Mouse (Mus musculus) CH12.LX (cell line): ENCODE measurements at regions not wholly inside any gene's neighbourhood (a gene's known extent, or its start where the extent isn't known, plus 50 kb on each side); places are given as distances from the start of the nearest gene placed in this dataset.

Source experiments
- DNase-seq: peaks from one replicate; pipeline ENCODE4 v3.0.0-alpha.2; 2013; ENCODE audit errors: extremely low read depth
- H3K27ac ChIP-seq: 2 replicates; pipeline ENCODE4 v1.5.1; 2012; ENCODE audit warnings: low read depth, mild to moderate bottlenecking, control low read depth, moderate library complexity; ENCODE audit not compliant: insufficient read depth
- H3K27me3 ChIP-seq: replicated peaks from 2 replicates; pipeline ENCODE3; 2012; ENCODE audit warnings: inconsistent platforms
- H3K36me3 ChIP-seq, 2 experiments: replicated peaks in 1 of 2; 2 replicates each; pipeline versions ENCODE3 to v1.6.1; 2012; ENCODE audit warnings: inconsistent platforms in 1 of 2, low read length in 1 of 2, mild to moderate bottlenecking in 1 of 2, mixed read lengths in 1 of 2, moderate library complexity in 1 of 2; ENCODE audit not compliant: control insufficient read depth in 1 of 2, insufficient read depth in 1 of 2
- H3K4me1 ChIP-seq, 2 experiments: 2 replicates each; pipeline ENCODE4 v1.6.1; 2012; ENCODE audit warnings: inconsistent platforms in 1 of 2, moderate library complexity in 1 of 2; ENCODE audit not compliant: insufficient read depth in 2 of 2, control insufficient read depth in 1 of 2
- H3K4me2 ChIP-seq: 2 replicates; pipeline ENCODE4 v1.6.1; 2012; ENCODE audit warnings: low read depth, mild to moderate bottlenecking, control low read depth; ENCODE audit not compliant: poor library complexity, insufficient read depth, severe bottlenecking
- H3K4me3 ChIP-seq, 3 experiments: fragments of 150-350 bp in 1 of 3; sonication (generic) in 1 of 3; replicated peaks in 1 of 3; 2 replicates each; pipeline versions ENCODE3 to v1.5.1; 2011 to 2012; ENCODE audit warnings: low read depth in 2 of 3, low read length in 2 of 3, mild to moderate bottlenecking in 2 of 3, moderate library complexity in 2 of 3, control low read depth in 1 of 3, improper control_type of control experiment in 1 of 3, inconsistent platforms in 1 of 3, mixed read lengths in 1 of 3; ENCODE audit not compliant: poor library complexity in 1 of 3
- H3K79me2 ChIP-seq: replicated peaks from 2 replicates; pipeline ENCODE4 v1.6.1; 2012; ENCODE audit warnings: mild to moderate bottlenecking, moderate library complexity; ENCODE audit not compliant: control insufficient read depth, poor library complexity, insufficient read depth, severe bottlenecking; ENCODE audit errors: extremely low read depth
- H3K9ac ChIP-seq: 2 replicates; pipeline ENCODE4 v1.6.1; 2012; ENCODE audit warnings: low read depth, mild to moderate bottlenecking, control low read depth, moderate library complexity; ENCODE audit not compliant: insufficient read depth
- H3K9me3 ChIP-seq: replicated peaks from 2 replicates; pipeline ENCODE3; 2012; ENCODE audit warnings: low read length, inconsistent platforms, mixed read lengths
- BHLHE40 ChIP-seq: IDR thresholded peaks from 2 replicates; pipeline ENCODE4 v1.6.1; 2011; ENCODE audit warnings: mild to moderate bottlenecking, low read depth, low read length, improper control_type of control experiment
- CHD2 ChIP-seq: IDR thresholded peaks from 2 replicates; pipeline ENCODE4 v1.6.1; 2011; ENCODE audit warnings: low read length, improper control_type of control experiment
- EP300 ChIP-seq: IDR thresholded peaks from 2 replicates; pipeline ENCODE4 v1.6.1; 2011; ENCODE audit warnings: low read length, improper control_type of control experiment
- MXI1 ChIP-seq: IDR thresholded peaks from 2 replicates; pipeline ENCODE4 v1.6.1; 2011; ENCODE audit warnings: mild to moderate bottlenecking, low read depth, low read length, improper control_type of control experiment
- NRF1 ChIP-seq: IDR thresholded peaks from 2 replicates; pipeline ENCODE4 v1.6.1; 2014; ENCODE audit warnings: low read depth, mild to moderate bottlenecking, inconsistent platforms, low read length, improper control_type of control experiment, moderate library complexity
- POLR2AphosphoS2 ChIP-seq: IDR thresholded peaks from 2 replicates; pipeline ENCODE4 v1.6.1; 2011; ENCODE audit warnings: low read depth, low read length, improper control_type of control experiment
- RCOR1 ChIP-seq: conservative IDR thresholded peaks from 2 replicates; pipeline ENCODE4 v1.6.1; 2012; ENCODE audit warnings: low read depth, mild to moderate bottlenecking, inconsistent platforms, low read length, improper control_type of control experiment
- SIN3A ChIP-seq: IDR thresholded peaks from 2 replicates; pipeline ENCODE4 v1.6.1; 2012; ENCODE audit warnings: low read length, improper control_type of control experiment, inconsistent platforms
- SMC3 ChIP-seq: IDR thresholded peaks from 2 replicates; pipeline ENCODE4 v1.6.1; 2011; ENCODE audit warnings: low read depth, low read length, improper control_type of control experiment
- TCF12 ChIP-seq: IDR thresholded peaks from 2 replicates; pipeline ENCODE4 v1.6.1; 2014; ENCODE audit warnings: low read depth, mild to moderate bottlenecking, inconsistent platforms, low read length, improper control_type of control experiment
- UBTF ChIP-seq: IDR thresholded peaks from 2 replicates; pipeline ENCODE4 v1.6.1; 2012; ENCODE audit warnings: low read depth, mild to moderate bottlenecking, inconsistent platforms, low read length, improper control_type of control experiment, moderate library complexity
- USF1 ChIP-seq: IDR thresholded peaks from 2 replicates; pipeline ENCODE4 v1.6.1; 2014; ENCODE audit warnings: low read depth, mild to moderate bottlenecking, inconsistent platforms, low read length, improper control_type of control experiment
- USF2 ChIP-seq: conservative IDR thresholded peaks from 2 replicates; pipeline ENCODE4 v1.6.1; 2011; ENCODE audit warnings: low read depth, low read length, improper control_type of control experiment
- ZKSCAN1 ChIP-seq: IDR thresholded peaks from 2 replicates; pipeline ENCODE4 v1.6.1; 2012; ENCODE audit warnings: low read depth, inconsistent platforms, low read length, improper control_type of control experiment, borderline replicate concordance
- ZMIZ1 ChIP-seq: IDR thresholded peaks from 2 replicates; pipeline ENCODE4 v1.6.1; 2012; ENCODE audit warnings: low read depth, mild to moderate bottlenecking, inconsistent platforms, low read length, improper control_type of control experiment
- dilution Hi-C: fragments of 300-500 bp; cut with MboI; formaldehyde crosslinking; loops from 2 replicates; pipeline ENCODE4 v1.14.3; 2020; ENCODE audit warnings: low sequenced_read_pairs; ENCODE audit not compliant: extremely low pct_unique_long_range_greater_than_20kb, extremely low pct_ligation_motif_present
- in situ Hi-C: fragments of 300-500 bp; cut with MboI; formaldehyde crosslinking; loops from 3 replicates; pipeline ENCODE4 v1.14.3; 2019; ENCODE audit warnings: low sequenced_read_pairs, low pct_ligation_motif_present, low pct_unique_long_range_greater_than_20kb, mixed read lengths

- H3K27ac ChIP-seq: no peak overlapping the region
- no peak overlapping the region for H3K4me2 ChIP-seq
- H3K4me3 ChIP-seq: no peak overlapping the region
- dilution Hi-C loops (no loop called here), in situ Hi-C loops (no loop called here)
- DNase-seq: no peak
- no peaks in the 10 kb centered on the region for H3K9me3 ChIP-seq
- H3K79me2 ChIP-seq: no peaks in the 10 kb centered on the region
- no peaks in the 10 kb centered on the region for H3K27me3 ChIP-seq
- H3K36me3 ChIP-seq: no peaks in the 10 kb centered on the region
- TF ChIP-seq ZKSCAN1 (no peak), SMC3 (no peak), ZMIZ1 (no peak), TCF12 (no peak), EP300 (no peak), RCOR1 (no peak), UBTF (no peak)
- H3K4me1 ChIP-seq: no peaks in the 10 kb centered on the region; a peak in 1 of 4 replicates
- H3K9ac ChIP-seq: no peak overlapping the region
Measured at GRCm38 (mm10) chr11:17449289-17449688, 191.9 kb downstream of the C1d start.

- dilution Hi-C loops (no loop called here), in situ Hi-C loops (loop anchor here (25.0 kb wide), 1 partner anchor 337 kb away; no protein-coding TSS in a partner anchor)
- TF ChIP-seq MXI1 (no peak), NRF1 (no peak), BHLHE40 (no peak), SIN3A (no peak), USF1 (no peak)
- Histone ChIP-seq H3K79me2 (no peaks in the 10 kb centered on the region), H3K4me2 (no peak overlapping the region), H3K4me3 (no peak overlapping the region), H3K27me3 (no peaks in the 10 kb centered on the region), H3K9ac (no peak overlapping the region), H3K27ac (no peak overlapping the region), H3K4me1 (peaks cover 0 to 9% of the 10 kb centered on the region in 2 experiments; a peak in 2 of 4 replicates), H3K36me3 (no peaks in the 10 kb centered on the region), H3K9me3 (no peaks in the 10 kb centered on the region)
- DNase-seq: no peak
Measured at GRCm38 (mm10) chr11:17450360-17451045, 193.1 kb downstream of the C1d start.

- TF ChIP-seq USF2 (no peak), POLR2AphosphoS2 (no peak), MXI1 (no peak), CHD2 (no peak), EP300 (no peak)
- TF ChIP-seq, all 38 proteins: peak for 0
- Histone ChIP-seq H3K36me3 (no peaks in the 10 kb centered on the region), H3K79me2 (no peaks in the 10 kb centered on the region), H3K27me3 (no peaks in the 10 kb centered on the region), H3K4me3 (no peak overlapping the region), H3K27ac (no peak overlapping the region), H3K9ac (no peak overlapping the region), H3K4me1 (peaks cover 0 to 9% of the 10 kb centered on the region in 2 experiments; a peak in 2 of 4 replicates), H3K9me3 (no peaks in the 10 kb centered on the region), H3K4me2 (no peak overlapping the region)
- DNase-seq: no peak
- in situ Hi-C loops (loop anchor here (25.0 kb wide), 1 partner anchor 336 kb away; no protein-coding TSS in a partner anchor), dilution Hi-C loops (no loop called here)
Measured at GRCm38 (mm10) chr11:17451451-17451850, 194.1 kb downstream of the C1d start.
